Mouse (Mus musculus) kidney, adult 2 months (tissue): ENCODE measurements around the gene Jag2.

Source experiments
- CTCF ChIP-seq: fragments of 200-500 bp; conservative IDR thresholded peaks from 2 replicates; pipeline ENCODE4 v1.5.1; 2011; ENCODE audit warnings: low read depth, mild to moderate bottlenecking, control low read depth, low read length, moderate library complexity, mixed read lengths; ENCODE audit not compliant: insufficient read depth, insufficient read length
- POLR2A ChIP-seq: fragments of 200-500 bp; IDR thresholded peaks from one replicate; pipeline ENCODE4 v1.6.1; 2011; ENCODE audit warnings: low read depth, low read length, control low read depth

GRCm38 (mm10) chr12:112894969-112895368, 34.6 kb downstream of the Jag2 start:
- TF ChIP-seq CTCF (no peak), POLR2A (no peak)
